Mouse (Mus musculus) stomach, embryonic 14.5 days (tissue): Measurements from ENCODE around the gene Fam129b. TPM values are rescaled to one million over a fixed set of nuclear protein-coding genes. Genes with fewer than 3 reads are reported as not detected.

ENCODE experiments used
- ATAC-seq: fragments of 200-750 bp; cut with Nextera tagmentation; 2 replicates; pipeline ENCODE4 v1.8.0; 2017; ENCODE audit warnings: low read depth, moderate TSS enrichment; ENCODE audit not compliant: insufficient number of reproducible peaks, insufficient read depth, low FRiP score
- H3K27ac ChIP-seq: fragments of 300-500 bp; sonication (generic); 2 replicates; pipeline ENCODE4 v1.5.1; 2014; ENCODE audit warnings: mild to moderate bottlenecking, low read length, moderate library complexity, mixed read lengths
- H3K27me3 ChIP-seq: fragments of 300-500 bp; sonication (generic); 2 replicates; pipeline ENCODE4 v1.6.1; 2014; ENCODE audit warnings: low read length, control low read depth, mixed read lengths; ENCODE audit not compliant: control insufficient read depth, insufficient read depth
- H3K36me3 ChIP-seq: fragments of 300-500 bp; sonication (generic); 2 replicates; pipeline ENCODE4 v1.6.1; 2014; ENCODE audit warnings: mild to moderate bottlenecking, control low read depth, low read length, moderate library complexity, mixed read lengths; ENCODE audit not compliant: control insufficient read depth, insufficient read depth
- H3K4me1 ChIP-seq: fragments of 300-500 bp; sonication (generic); 2 replicates; pipeline ENCODE4 v1.6.1; 2014; ENCODE audit warnings: low read length, control low read depth, mixed read lengths; ENCODE audit not compliant: control insufficient read depth, insufficient read depth
- H3K4me2 ChIP-seq: fragments of 300-500 bp; sonication (generic); replicated peaks from 2 replicates; pipeline ENCODE4 v1.6.1; 2014; ENCODE audit warnings: low read depth, low read length, control low read depth
- H3K4me3 ChIP-seq: fragments of 300-500 bp; sonication (generic); 2 replicates; pipeline ENCODE4 v1.5.1; 2014; ENCODE audit warnings: low read depth, low read length, control low read depth
- H3K9ac ChIP-seq: fragments of 300-500 bp; sonication (generic); replicated peaks from 2 replicates; pipeline ENCODE4 v1.6.1; 2014; ENCODE audit warnings: low read depth, mild to moderate bottlenecking, control low read depth, low read length, moderate library complexity, mixed read lengths
- H3K9me3 ChIP-seq: fragments of 300-500 bp; sonication (generic); 2 replicates; pipeline ENCODE4 v1.6.1; 2016; ENCODE audit warnings: low read depth, low read length, control low read depth; ENCODE audit not compliant: control insufficient read depth
- WGBS: fragments of 180-500 bp; shearing (Covaris S2); extraction: QIAGEN DNeasy Blood & Tissue Kit; methylation state at CpG from one replicate; pipeline ENCODE4 v1.1.7; 2014; 5-methylcytosine and 5-hydroxymethylcytosine counted together
- polyA plus RNA-seq: library from polyadenylated mRNA; unstranded; fragments of >200 nt; fragmentation: Nextera tagmentation; extraction: Ambion mirVana; gene quantifications from 2 replicates; pipeline ENCODE4 v1.2.1, GENCODE M21; 2014

The Fam129b gene
- polyA plus RNA-seq, 1 experiment from 2014 or later, result 31.9 TPM

GRCm38 (mm10) chr2:32903470-32903869, 27.6 kb downstream of the Fam129b start:
- no peak for ATAC-seq
- Histone ChIP-seq H3K9me3 (no peaks in the 10 kb centered on the region), H3K36me3 (no peaks in the 10 kb centered on the region; the same call in none of the 2 replicates), H3K4me3 (no peak overlapping the region), H3K4me1 (peaks cover 49% of the 10 kb centered on the region), H3K27ac (no peak overlapping the region), H3K9ac (no peak overlapping the region), H3K27me3 (no peaks in the 10 kb centered on the region), H3K4me2 (no peak overlapping the region)
- 90% methylated on average over 4 of the region's 4 CpGs for whole genome bisulfite sequencing

GRCm38 (mm10) chr2:32904637-32905036, 28.7 kb downstream of the Fam129b start:
- no peak overlapping the region for H3K4me2 ChIP-seq
- no peak overlapping the region for H3K4me3 ChIP-seq
- H3K27ac ChIP-seq, result peak overlapping the region; percentile 66; the same call in 1 of the 2 replicates
- no peaks in the 10 kb centered on the region; the same call in none of the 2 replicates for H3K36me3 ChIP-seq
- no peaks in the 10 kb centered on the region for H3K9me3 ChIP-seq
- no peak overlapping the region for H3K9ac ChIP-seq
- 77% methylated on average over 5 of the region's 5 CpGs for WGBS
- H3K27me3 ChIP-seq, result no peaks in the 10 kb centered on the region
- no peak for ATAC-seq
- H3K4me1 ChIP-seq, result peaks cover 51% of the 10 kb centered on the region

GRCm38 (mm10) chr2:32905297-32905696, 29.4 kb downstream of the Fam129b start:
- Histone ChIP-seq H3K4me2 (0 out of 2 replicates have a peak overlapping the region, but pooled peaks have one; percentile 7), H3K4me3 (no peak overlapping the region), H3K27me3 (no peaks in the 10 kb centered on the region), H3K4me1 (peaks cover 50% of the 10 kb centered on the region), H3K9ac (no peak overlapping the region), H3K27ac (peak overlapping the region; percentile 66; the same call in 1 of the 2 replicates), H3K36me3 (no peaks in the 10 kb centered on the region; the same call in 1 of the 2 replicates), H3K9me3 (no peaks in the 10 kb centered on the region)
- 79% methylated on average over 8 of the region's 8 CpGs for WGBS
- no peak for ATAC-seq

GRCm38 (mm10) chr2:32907442-32907841, 31.5 kb downstream of the Fam129b start:
- H3K9ac ChIP-seq, result no peak overlapping the region
- peaks cover 48% of the 10 kb centered on the region for H3K4me1 ChIP-seq

GRCm38 (mm10) chr2:32908272-32908671, 32.4 kb downstream of the Fam129b start:
- WGBS, result 4% methylated on average over 6 of the region's 6 CpGs
- peak overlapping the region; percentile 18; the same call in 1 of the 2 replicates for H3K9ac ChIP-seq
- peak overlapping the region; percentile 93 for H3K27ac ChIP-seq
- H3K4me2 ChIP-seq, result peak overlapping the region; percentile 36
- H3K27me3 ChIP-seq, result no peaks in the 10 kb centered on the region
- peaks cover 13% of the 10 kb centered on the region for H3K36me3 ChIP-seq
- H3K4me3 ChIP-seq, result no peak overlapping the region
- H3K4me1 ChIP-seq, result peaks cover 48% of the 10 kb centered on the region
- peak; percentile 70 for ATAC-seq
- H3K9me3 ChIP-seq, result no peaks in the 10 kb centered on the region

More at GRCm38 (mm10) chr2:32907442-32907841, 31.5 kb downstream of the Fam129b start:
- Histone ChIP-seq H3K27ac (peak overlapping the region; percentile 93), H3K9me3 (no peaks in the 10 kb centered on the region), H3K27me3 (no peaks in the 10 kb centered on the region), H3K4me2 (no peak overlapping the region), H3K4me3 (no peak overlapping the region), H3K36me3 (peaks cover 10% of the 10 kb centered on the region)
- ATAC-seq, result no peak
- 44% methylated on average over 8 of the region's 8 CpGs for WGBS

- Histone ChIP-seq H3K9me3 (no peaks in the 10 kb centered on the region), H3K4me1 (peaks cover 45% of the 10 kb centered on the region), H3K9ac (no peak overlapping the region), H3K27ac (peak overlapping the region; percentile 93), H3K4me2 (peak overlapping the region; percentile 36), H3K4me3 (no peak overlapping the region), H3K27me3 (no peaks in the 10 kb centered on the region), H3K36me3 (peaks cover 13% of the 10 kb centered on the region)
- peak; percentile 42 for ATAC-seq
- WGBS, result 16% methylated on average over 11 of the region's 11 CpGs
Measured at GRCm38 (mm10) chr2:32908796-32909195, 32.9 kb downstream of the Fam129b start.

- H3K9me3 ChIP-seq, result no peaks in the 10 kb centered on the region
- H3K27ac ChIP-seq, result no peak overlapping the region
- no peak overlapping the region for H3K4me2 ChIP-seq
- peaks cover 23% of the 10 kb centered on the region for H3K36me3 ChIP-seq
- H3K4me1 ChIP-seq, result peaks cover 40% of the 10 kb centered on the region
- no peak for ATAC-seq
- no peaks in the 10 kb centered on the region for H3K27me3 ChIP-seq
- 82% methylated on average over 7 of the region's 7 CpGs for WGBS
- no peak overlapping the region for H3K9ac ChIP-seq
- H3K4me3 ChIP-seq, result no peak overlapping the region
Measured at GRCm38 (mm10) chr2:32911639-32912182, 35.8 kb downstream of the Fam129b start.

GRCm38 (mm10) chr2:32912210-32912804, 36.4 kb downstream of the Fam129b start:
- ATAC-seq, result no peak
- Histone ChIP-seq H3K36me3 (peaks cover 23% of the 10 kb centered on the region), H3K27me3 (no peaks in the 10 kb centered on the region), H3K9ac (no peak overlapping the region), H3K4me1 (peaks cover 34% of the 10 kb centered on the region), H3K4me2 (no peak overlapping the region), H3K27ac (no peak overlapping the region), H3K4me3 (no peak overlapping the region), H3K9me3 (no peaks in the 10 kb centered on the region)
- WGBS, result 32% methylated on average over 19 of the region's 19 CpGs
